Mouse (Mus musculus): ENCODE results near the gene Cdc6.
A peak's percentile ranks its signal among the peaks of the same experiment; 100 is the strongest.
"Not testable (repeated sequence)": the region's sequence is repeated elsewhere in the genome, so short reads cannot be mapped to it uniquely, and the experiment has no call there.

Cdc6 gene

GRCm38 (mm10) chr11:98910415-98910814 lies 2.8 kb downstream of the Cdc6 start:
- DNase-seq = no peak

GRCm38 (mm10) chr11:98911498-98911897 lies 3.9 kb downstream of the Cdc6 start:
- DNase-seq = no peak

- DNase-seq = no peak
Observed at GRCm38 (mm10) chr11:98914196-98914595, 6.6 kb downstream of the Cdc6 start.

- peak; percentile 61 to 67 for DNase-seq
Observed at GRCm38 (mm10) chr11:98916376-98916775, 8.8 kb downstream of the Cdc6 start.

GRCm38 (mm10) chr11:98917428-98918005 lies 9.9 kb downstream of the Cdc6 start:
- DNase-seq = no peak

- peak in 1 of 2 experiments; percentile 35 for DNase-seq
Observed at GRCm38 (mm10) chr11:98918231-98918630, 10.6 kb downstream of the Cdc6 start.

- no peak for DNase-seq
Observed at GRCm38 (mm10) chr11:98919009-98919408, 11.4 kb downstream of the Cdc6 start.

GRCm38 (mm10) chr11:98921813-98922212 lies 14.2 kb downstream of the Cdc6 start:
- DNase-seq = not testable (repeated sequence)

GRCm38 (mm10) chr11:98922307-98922706 lies 14.7 kb downstream of the Cdc6 start:
- DNase-seq = peak; percentile 78 to 80

- not testable (repeated sequence) for DNase-seq
Observed at GRCm38 (mm10) chr11:98922851-98923711, 15.5 kb downstream of the Cdc6 start.

GRCm38 (mm10) chr11:98924633-98925175 lies 17.1 kb downstream of the Cdc6 start:
- peak in 1 of 2 experiments; percentile 41 for DNase-seq

GRCm38 (mm10) chr11:98925265-98925721 lies 17.7 kb downstream of the Cdc6 start:
- no peak for DNase-seq

- no peak for DNase-seq
Observed at GRCm38 (mm10) chr11:98925868-98926311, 18.3 kb downstream of the Cdc6 start.

GRCm38 (mm10) chr11:98926553-98926952 lies 19.0 kb downstream of the Cdc6 start:
- DNase-seq = no peak

- DNase-seq = peak; percentile 47 to 49
Observed at GRCm38 (mm10) chr11:98927438-98928076, 20.0 kb downstream of the Cdc6 start, which contains the start of gene Rara. Rara (plus strand) TSS chr11:98927818.

- no peak for DNase-seq
Observed at GRCm38 (mm10) chr11:98928186-98928893, 20.7 kb downstream of the Cdc6 start.

GRCm38 (mm10) chr11:98929503-98929902 lies 21.9 kb downstream of the Cdc6 start:
- DNase-seq = no peak

GRCm38 (mm10) chr11:98930127-98930601 lies 22.6 kb downstream of the Cdc6 start:
- DNase-seq = no peak

- DNase-seq = no peak
Observed at GRCm38 (mm10) chr11:98930773-98931512, 23.3 kb downstream of the Cdc6 start.

- no peak for DNase-seq
Observed at GRCm38 (mm10) chr11:98931513-98932292, 24.1 kb downstream of the Cdc6 start.
